Mouse (Mus musculus): ENCODE measurements around the gene Olfr455.

DNA sequence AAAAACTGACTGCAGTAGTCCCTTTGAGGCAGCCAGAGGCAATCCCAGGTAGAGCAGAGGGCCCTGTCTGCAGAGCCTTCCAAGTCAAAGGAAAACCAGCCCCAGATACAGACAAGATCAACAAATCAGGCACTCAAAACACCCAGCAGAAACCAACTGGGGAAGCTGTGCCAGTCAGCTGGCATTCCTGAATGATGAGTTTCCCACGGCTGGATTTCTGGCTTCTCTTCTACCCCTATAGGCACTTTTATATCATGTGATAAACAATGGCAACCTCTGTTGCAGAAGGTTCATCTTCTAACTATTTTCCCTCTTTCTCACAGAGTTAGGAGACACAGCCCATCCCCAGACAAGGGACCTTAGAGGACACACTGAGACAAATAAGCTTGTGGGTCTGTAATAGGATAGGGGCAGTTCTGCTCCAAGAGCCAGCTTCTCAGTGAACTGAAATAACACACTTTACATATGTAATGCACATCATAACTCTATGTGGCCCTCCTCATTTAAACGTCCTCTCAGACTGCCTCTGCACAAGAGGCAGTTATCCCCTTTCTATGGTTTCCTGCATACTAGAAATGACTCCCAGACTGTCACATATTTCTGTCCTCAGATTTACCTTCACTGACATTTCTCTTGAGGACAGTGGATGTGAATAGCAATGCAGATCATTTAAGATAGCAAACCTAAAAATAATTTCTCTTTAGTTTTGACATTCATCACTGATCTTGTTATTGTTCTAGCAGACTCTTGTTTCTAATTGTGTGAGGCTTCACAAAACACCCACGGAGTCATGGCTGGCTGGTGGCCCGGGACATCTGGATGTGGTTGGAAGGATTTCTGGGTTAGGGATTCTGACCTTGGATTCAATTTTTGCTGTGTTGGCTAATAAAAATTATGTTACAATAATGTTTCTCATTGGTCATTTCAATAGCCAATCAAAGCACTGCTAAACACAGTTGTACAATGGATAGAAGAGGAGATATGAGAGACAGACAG is 5.1 kb downstream of the Olfr455 start:
- TF ChIP-seq POLR2A (IDR thresholded peaks at IDR 0.05; ENCODE audit: insufficient read depth, low read depth, low read length) (no peak), CTCF (IDR thresholded peaks at IDR 0.05; ENCODE audit: insufficient read depth, low read depth, low read length) (no peak)
